Mouse (Mus musculus): Measurements from ENCODE around the gene Chmp5. TPM values are rescaled to one million over a fixed set of nuclear protein-coding genes. Genes with fewer than 3 reads are reported as not detected.
A peak's percentile ranks its signal among the peaks of the same experiment; 100 is the strongest.
"Not testable (repeated sequence)": the region's sequence is repeated elsewhere in the genome, so short reads cannot be mapped to it uniquely, and the experiment has no call there.

The Chmp5 gene
- polyA plus RNA-seq, 1 experiment from 2014 or later, result 154 TPM

DNA sequence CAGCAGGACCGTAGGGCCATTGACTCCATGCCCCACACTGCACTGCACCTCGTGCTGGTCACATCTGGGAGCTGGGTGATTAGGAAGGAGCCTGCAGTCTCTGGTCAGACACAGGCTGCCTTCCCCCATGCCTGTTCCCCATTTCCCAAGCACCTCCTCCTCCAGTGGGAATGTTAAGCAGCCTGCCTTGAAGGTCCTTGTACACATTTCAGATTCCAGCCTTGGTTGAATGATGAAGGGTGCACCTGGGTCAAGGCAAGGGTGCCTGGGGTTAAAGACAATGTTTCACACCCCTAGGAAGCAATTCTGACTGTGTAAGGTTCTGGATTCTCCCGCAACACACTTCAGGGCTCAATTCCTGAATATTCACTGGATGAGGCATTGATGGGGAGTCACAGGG, 26.9 kb upstream of the Chmp5 start:
- no peak overlapping the region for H3K27ac ChIP-seq
- no peak for ATAC-seq (ENCODE audit: low FRiP score)
- H3K27me3 ChIP-seq, result no peaks in the 10 kb centered on the region
- no peak overlapping the region for H3K9ac ChIP-seq
- H3K36me3 ChIP-seq, result no peaks in the 10 kb centered on the region
- 72% methylated on average over 3 of the region's 3 CpGs for WGBS
- no peaks in the 10 kb centered on the region for H3K9me3 ChIP-seq (replicated peaks)
- H3K4me2 ChIP-seq (replicated peaks), result no peak overlapping the region
- no peak overlapping the region for H3K4me3 ChIP-seq
- H3K4me1 ChIP-seq, result no peaks in the 10 kb centered on the region

DNA sequence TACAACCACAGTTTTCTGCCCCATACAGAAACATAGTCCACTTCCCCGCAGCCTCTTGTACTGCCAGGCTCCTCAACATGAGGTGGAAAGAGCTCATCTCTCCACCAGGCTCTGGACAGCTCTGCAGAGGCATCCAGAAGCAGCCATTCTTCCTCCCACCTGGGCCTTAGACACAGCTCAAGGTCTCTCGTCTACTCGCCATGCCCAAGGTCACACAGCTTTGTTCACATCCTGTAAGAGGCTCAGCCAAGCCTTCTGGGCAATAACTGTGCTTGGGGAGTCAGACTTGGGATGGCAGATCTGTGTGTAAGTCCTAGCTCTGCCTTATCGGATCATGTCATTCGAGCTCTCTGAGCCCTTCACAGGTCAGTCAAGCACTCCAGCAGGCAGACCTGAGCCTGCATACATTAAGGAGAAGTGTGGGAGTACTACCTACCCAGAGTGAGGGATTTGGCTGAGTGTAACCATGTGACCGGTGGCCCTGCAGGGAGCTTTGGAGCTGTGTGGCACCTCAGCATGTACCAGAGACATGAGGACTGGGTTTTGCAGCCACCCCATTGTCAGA, 25.0 kb upstream of the Chmp5 start:
- Histone ChIP-seq H3K4me1 (no peaks in the 10 kb centered on the region), H3K9ac (no peak overlapping the region), H3K27me3 (no peaks in the 10 kb centered on the region), H3K4me2 (replicated peaks) (no peak overlapping the region), H3K9me3 (replicated peaks) (no peaks in the 10 kb centered on the region), H3K27ac (no peak overlapping the region), H3K36me3 (no peaks in the 10 kb centered on the region), H3K4me3 (no peak overlapping the region)
- no peak for ATAC-seq (ENCODE audit: low FRiP score)
- WGBS, result 79% methylated on average over 6 of the region's 6 CpGs

DNA sequence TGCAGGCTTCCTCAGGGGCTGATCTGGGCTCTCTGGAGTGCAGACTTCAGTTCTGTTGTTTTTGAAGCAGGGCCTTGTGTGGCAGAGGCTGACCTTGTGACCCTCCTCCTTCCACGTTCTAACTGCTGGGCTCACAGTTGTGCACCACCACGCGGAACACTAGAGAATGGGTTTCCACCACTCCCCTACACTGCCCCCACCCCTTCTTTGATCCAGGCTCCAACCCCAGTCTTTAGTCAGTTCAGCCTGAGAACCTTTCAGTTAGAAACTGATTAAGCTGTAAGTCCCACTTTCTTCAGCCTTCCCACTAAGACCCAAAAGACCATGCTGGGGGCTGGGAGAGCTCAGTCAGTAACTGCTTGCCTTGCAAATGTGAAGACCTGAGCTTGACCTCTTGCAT, 22.6 kb upstream of the Chmp5 start:
- H3K9ac ChIP-seq, result no peak overlapping the region
- no peaks in the 10 kb centered on the region for H3K36me3 ChIP-seq
- H3K27ac ChIP-seq, result no peak overlapping the region
- H3K4me1 ChIP-seq, result no peaks in the 10 kb centered on the region
- no peaks in the 10 kb centered on the region for H3K9me3 ChIP-seq (replicated peaks)
- WGBS, result 28% methylated on average over 3 of the region's 3 CpGs
- no peak for ATAC-seq (ENCODE audit: low FRiP score)
- H3K4me3 ChIP-seq, result no peak overlapping the region
- H3K4me2 ChIP-seq (replicated peaks), result no peak overlapping the region
- H3K27me3 ChIP-seq, result no peaks in the 10 kb centered on the region

DNA sequence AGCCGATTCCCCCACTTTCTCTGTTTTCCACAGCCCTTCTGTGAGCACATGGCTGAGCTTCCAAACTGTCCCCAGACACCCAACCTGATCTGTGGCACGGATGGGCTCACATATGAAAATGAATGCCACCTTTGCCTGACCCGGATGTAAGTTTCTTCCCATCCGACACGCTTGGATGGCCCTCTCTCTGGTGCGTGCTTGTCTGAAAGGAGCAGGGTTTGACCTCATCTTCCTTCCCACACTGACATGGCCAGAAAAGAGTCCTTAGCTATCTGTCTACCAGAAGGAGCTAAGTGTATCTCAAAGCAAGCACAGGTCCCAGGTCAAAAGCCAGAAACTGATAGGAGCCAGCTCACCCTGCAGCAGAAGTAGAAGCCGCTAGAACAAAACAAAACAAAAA, 19.2 kb upstream of the Chmp5 start:
- Histone ChIP-seq H3K9ac (no peak overlapping the region), H3K4me3 (no peak overlapping the region), H3K4me1 (no peaks in the 10 kb centered on the region), H3K4me2 (replicated peaks) (no peak overlapping the region), H3K27me3 (no peaks in the 10 kb centered on the region), H3K27ac (no peak overlapping the region), H3K36me3 (peaks cover 19% of the 10 kb centered on the region), H3K9me3 (replicated peaks) (no peaks in the 10 kb centered on the region)
- no peak for ATAC-seq (ENCODE audit: low FRiP score)
- 76% methylated on average over 7 of the region's 7 CpGs for WGBS

DNA sequence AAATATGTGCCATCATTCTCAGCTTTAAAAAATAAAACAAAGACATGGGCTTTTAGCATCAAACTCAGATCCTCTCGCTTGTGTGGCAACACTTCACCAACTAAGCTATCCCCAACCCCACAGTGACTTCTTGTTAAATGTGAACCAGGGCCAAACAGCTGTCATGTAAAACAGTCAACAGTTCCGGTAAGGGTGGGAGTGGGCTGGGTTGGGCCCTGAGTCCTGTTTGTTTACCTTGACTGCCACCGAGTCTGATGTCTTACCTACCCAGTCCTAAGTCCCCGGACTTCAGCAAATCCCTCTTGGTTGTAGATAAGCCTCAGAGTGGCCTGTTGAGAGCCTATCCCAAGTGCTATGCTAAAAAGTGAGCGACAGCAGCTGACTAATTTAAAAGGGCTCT, 14.5 kb upstream of the Chmp5 start:
- Histone ChIP-seq H3K9ac (no peak overlapping the region), H3K4me1 (no peaks in the 10 kb centered on the region), H3K36me3 (peaks cover 60% of the 10 kb centered on the region), H3K27me3 (no peaks in the 10 kb centered on the region), H3K27ac (no peak overlapping the region), H3K4me3 (no peak overlapping the region), H3K4me2 (replicated peaks) (no peak overlapping the region), H3K9me3 (replicated peaks) (no peaks in the 10 kb centered on the region)
- no peak for ATAC-seq (ENCODE audit: low FRiP score)
- 93% methylated on average over 5 of the region's 5 CpGs for WGBS

DNA sequence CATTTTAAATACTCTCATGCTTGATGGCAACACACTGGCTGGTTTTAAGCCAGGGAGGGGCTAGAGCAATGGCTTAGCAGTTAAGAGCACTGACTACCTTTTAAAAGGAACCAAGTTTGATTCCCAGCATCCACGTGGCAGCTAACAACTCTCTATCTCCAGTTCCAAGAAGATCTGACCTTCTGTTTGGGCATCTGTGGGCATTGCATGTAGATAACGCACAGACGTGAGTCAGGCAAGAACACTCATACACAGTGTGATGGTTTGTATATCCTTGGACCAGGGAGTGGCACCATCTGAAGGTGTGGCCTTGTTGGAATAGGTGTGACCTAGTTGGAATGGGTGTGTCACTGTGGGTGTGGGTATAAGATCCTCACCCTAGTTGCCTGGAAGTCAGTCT, 13.8 kb upstream of the Chmp5 start:
- H3K36me3 ChIP-seq, result peaks cover 67% of the 10 kb centered on the region
- H3K4me3 ChIP-seq; H3K27me3 ChIP-seq; H3K9me3 ChIP-seq (replicated peaks); ATAC-seq (ENCODE audit: low FRiP score); H3K27ac ChIP-seq; H3K9ac ChIP-seq; H3K4me1 ChIP-seq; H3K4me2 ChIP-seq (replicated peaks): not testable (repeated sequence)
- 93% methylated on average over 3 of the region's 3 CpGs for WGBS

DNA sequence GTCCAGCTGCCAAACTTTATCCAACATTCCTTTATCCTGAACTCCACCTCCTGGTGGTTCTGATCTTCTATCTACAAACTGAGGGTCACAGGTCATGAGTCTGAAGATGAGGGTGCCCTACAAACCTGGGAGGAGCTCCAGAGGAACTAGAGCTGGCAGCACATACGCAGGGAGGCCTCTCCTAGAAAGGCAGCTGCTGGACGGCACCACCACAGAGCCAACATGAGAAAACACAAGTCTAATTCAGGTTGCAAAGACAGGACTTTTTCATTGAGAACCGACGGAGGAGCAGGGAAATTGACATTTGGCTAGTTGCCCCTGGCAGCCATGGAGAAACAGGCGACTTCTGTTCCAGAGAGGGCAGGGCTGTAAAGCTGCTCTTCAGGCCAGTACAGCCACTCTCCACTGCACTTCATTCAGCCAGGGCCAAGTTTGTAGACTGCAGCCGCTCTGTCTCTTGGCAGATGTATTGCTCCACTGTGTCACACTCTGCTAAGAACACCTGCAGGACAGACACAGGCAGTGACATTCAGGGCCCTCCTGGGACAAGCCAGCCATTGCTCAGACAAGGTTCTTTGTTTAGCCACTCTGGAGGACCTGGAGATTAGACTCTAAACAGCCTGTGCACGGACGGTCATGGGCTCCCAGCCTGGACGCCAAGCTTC, 11.9 kb upstream of the Chmp5 start:
- Histone ChIP-seq H3K9ac (no peak overlapping the region), H3K4me1 (no peaks in the 10 kb centered on the region), H3K27ac (no peak overlapping the region), H3K9me3 (replicated peaks) (peaks cover 3% of the 10 kb centered on the region; the same call in 1 of the 2 replicates), H3K4me3 (no peak overlapping the region), H3K36me3 (peaks cover 87% of the 10 kb centered on the region), H3K27me3 (no peaks in the 10 kb centered on the region), H3K4me2 (replicated peaks) (no peak overlapping the region)
- 90% methylated on average over 9 of the region's 9 CpGs for WGBS
- no peak for ATAC-seq (ENCODE audit: low FRiP score)

DNA sequence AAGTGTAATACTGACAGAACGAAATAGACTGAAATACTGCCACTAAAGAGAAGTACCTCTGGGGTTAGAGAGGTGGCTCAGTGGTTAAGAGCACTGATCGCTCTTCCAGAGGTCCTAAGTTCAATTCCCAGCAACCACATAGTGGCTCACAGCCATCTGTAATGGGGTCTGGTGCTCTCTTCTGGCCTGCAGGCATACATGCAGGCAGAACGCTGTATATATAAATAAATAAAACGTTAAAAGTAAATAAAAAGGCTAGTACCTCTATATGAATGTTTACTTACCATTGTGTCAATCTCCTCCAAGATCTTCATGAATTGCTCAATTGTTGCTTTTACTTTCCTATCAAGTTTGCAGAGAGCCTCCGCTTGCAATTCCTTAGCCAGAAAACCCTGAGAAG, 9.4 kb upstream of the Chmp5 start:
- peaks cover 95% of the 10 kb centered on the region for H3K36me3 ChIP-seq
- WGBS, result 94% methylated on average over 5 of the region's 5 CpGs
- no peaks in the 10 kb centered on the region for H3K4me1 ChIP-seq
- no peaks in the 10 kb centered on the region for H3K27me3 ChIP-seq
- no peak for ATAC-seq (ENCODE audit: low FRiP score)
- no peak overlapping the region for H3K27ac ChIP-seq
- no peak overlapping the region for H3K9ac ChIP-seq
- no peak overlapping the region for H3K4me2 ChIP-seq (replicated peaks)
- peaks cover 3% of the 10 kb centered on the region; the same call in 1 of the 2 replicates for H3K9me3 ChIP-seq (replicated peaks)
- no peak overlapping the region for H3K4me3 ChIP-seq

DNA sequence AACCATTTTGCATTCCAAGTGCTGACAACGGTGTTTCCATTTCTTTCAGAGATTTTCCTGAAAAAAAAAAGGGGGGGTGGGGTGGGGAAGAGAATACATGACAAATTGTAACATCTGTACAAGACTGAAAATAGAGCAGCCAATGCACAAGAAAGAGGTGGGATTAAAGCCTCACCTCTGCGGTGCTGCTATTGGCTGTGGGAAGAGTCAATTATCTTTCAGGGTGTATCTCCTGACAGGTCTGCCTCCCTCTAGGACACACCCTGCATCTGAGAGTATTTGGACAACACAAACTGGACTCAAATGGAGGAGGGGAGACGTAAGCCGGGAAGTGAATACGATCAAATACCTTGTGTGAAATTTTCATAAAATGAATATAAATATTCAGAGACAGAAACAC, 4.6 kb upstream of the Chmp5 start:
- no peak overlapping the region for H3K4me3 ChIP-seq
- 98% methylated on average over 5 of the region's 5 CpGs for WGBS
- H3K4me2 ChIP-seq (replicated peaks), result no peak overlapping the region
- no peak overlapping the region for H3K27ac ChIP-seq
- peaks cover 68% of the 10 kb centered on the region for H3K36me3 ChIP-seq
- H3K4me1 ChIP-seq, result peaks cover 10% of the 10 kb centered on the region
- no peak overlapping the region for H3K9ac ChIP-seq
- no peak for ATAC-seq (ENCODE audit: low FRiP score)
- peaks cover 3% of the 10 kb centered on the region; the same call in 1 of the 2 replicates for H3K9me3 ChIP-seq (replicated peaks)
- no peaks in the 10 kb centered on the region for H3K27me3 ChIP-seq

DNA sequence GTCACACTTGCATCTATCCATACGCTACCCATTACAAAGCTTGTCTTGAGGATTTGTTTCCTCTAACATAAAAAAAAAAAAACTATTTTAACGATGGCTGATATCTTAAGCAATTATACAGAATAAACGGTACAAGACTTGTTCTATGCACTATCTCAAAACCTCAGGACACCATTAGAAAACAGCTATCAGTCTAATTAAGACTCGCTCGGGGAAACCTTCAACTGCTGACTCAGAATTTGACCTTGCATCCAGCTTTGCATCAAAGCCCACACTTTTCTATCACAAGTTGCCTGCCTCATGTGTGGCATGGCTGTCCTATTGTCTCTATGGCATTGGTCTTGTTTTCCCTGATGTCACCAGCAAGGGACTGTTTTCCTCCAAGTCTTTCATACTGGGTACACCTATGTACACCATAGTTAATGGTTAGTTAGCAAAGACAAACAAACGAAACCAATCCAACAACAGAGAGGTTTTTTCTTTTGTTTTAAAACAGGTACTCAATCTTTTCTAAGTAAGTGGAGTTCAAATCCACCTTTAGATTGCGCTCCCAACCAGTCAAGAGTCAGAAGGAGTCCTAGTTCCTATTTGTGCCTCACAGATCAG, 1.6 kb upstream of the Chmp5 start:
- Histone ChIP-seq H3K9ac (peak overlapping the region; percentile 90), H3K4me2 (replicated peaks) (peak overlapping the region; percentile 57), H3K4me3 (peak overlapping the region; percentile 95), H3K27me3 (no peaks in the 10 kb centered on the region), H3K27ac (no peak overlapping the region), H3K9me3 (replicated peaks) (no peaks in the 10 kb centered on the region), H3K36me3 (peaks cover 48% of the 10 kb centered on the region), H3K4me1 (peaks cover 18% of the 10 kb centered on the region)
- no peak for ATAC-seq (ENCODE audit: low FRiP score)
- 87% methylated on average over 7 of the region's 7 CpGs for WGBS

DNA sequence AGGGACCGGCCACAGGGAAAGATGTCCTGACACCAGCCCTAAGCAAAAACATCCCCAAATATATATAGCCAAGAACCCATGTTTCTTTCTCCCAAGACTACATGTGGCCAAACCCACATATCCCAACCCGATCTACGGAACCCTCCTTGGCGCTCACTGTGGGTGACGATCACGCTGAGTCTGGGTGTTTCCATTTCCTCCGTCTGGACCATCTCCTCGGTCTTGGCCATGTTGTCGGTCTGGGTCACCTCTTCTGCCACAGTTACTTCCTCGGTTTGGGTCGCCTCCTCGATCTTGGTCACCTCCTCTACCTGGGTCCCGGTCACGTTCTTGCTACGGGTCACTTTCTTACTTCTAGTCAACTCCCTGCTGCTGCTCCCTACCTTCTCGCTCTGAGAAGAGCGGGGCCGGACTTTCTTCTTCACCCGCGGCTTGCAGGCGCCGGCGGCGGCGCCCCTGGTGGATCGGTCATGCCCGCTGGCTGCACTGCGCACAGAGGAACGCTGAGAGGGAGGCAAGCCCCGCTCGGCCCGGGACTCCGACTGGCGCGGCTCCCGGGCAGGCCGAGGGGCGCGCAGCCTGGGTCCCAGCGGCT, 545 bp upstream of the Chmp5 start:
- H3K27me3 ChIP-seq, result no peaks in the 10 kb centered on the region
- under 1% methylated on average over 40 of the region's 40 CpGs for WGBS
- peak overlapping the region; percentile 57 for H3K4me2 ChIP-seq (replicated peaks)
- peak overlapping the region; percentile 90 for H3K9ac ChIP-seq
- peaks cover 44% of the 10 kb centered on the region for H3K36me3 ChIP-seq
- peak overlapping the region; percentile 89 for H3K27ac ChIP-seq
- no peaks in the 10 kb centered on the region for H3K9me3 ChIP-seq (replicated peaks)
- H3K4me3 ChIP-seq, result peak overlapping the region; percentile 95
- ATAC-seq (ENCODE audit: low FRiP score), result no peak; the same call in 1 of the 2 replicates
- peaks cover 18% of the 10 kb centered on the region for H3K4me1 ChIP-seq

DNA sequence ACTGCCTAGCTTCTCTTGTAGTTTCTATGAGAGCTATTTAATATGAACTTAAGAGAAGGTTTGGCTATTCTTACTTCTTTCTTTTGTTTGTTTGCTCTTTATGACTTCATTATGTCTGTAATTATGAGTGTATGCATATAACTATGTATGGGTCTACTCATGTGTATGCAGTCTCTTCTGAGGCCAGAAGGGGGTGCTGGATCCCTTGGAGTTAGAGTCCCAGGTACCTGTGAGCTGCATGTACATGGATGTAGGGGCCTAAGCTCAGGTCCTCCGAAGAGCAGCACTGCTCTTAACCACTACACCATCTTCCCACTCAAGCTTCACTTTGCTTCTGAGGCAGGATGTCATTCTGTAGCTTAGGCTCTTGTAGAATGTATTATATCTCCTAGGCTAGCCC, 5.3 kb downstream of the Chmp5 start:
- H3K4me1 ChIP-seq, result peaks cover 8% of the 10 kb centered on the region
- no peaks in the 10 kb centered on the region for H3K27me3 ChIP-seq
- no peaks in the 10 kb centered on the region for H3K9me3 ChIP-seq (replicated peaks)
- peaks cover 62% of the 10 kb centered on the region for H3K36me3 ChIP-seq
- no peak overlapping the region for H3K4me3 ChIP-seq
- H3K9ac ChIP-seq, result no peak overlapping the region
- H3K4me2 ChIP-seq (replicated peaks), result no peak overlapping the region
- H3K27ac ChIP-seq, result no peak overlapping the region
- 79% methylated on average over 1 of the region's 1 CpGs for WGBS
- ATAC-seq (ENCODE audit: low FRiP score), result no peak
